Mouse (Mus musculus) CH12.LX (cell line): ENCODE measurements at regions not wholly inside any gene's neighbourhood (a gene's known extent, or its start where the extent isn't known, plus 50 kb on each side); places are given as distances from the start of the nearest gene placed in this dataset.

ENCODE experiments used
- DNase-seq: peaks from one replicate; pipeline ENCODE4 v3.0.0-alpha.2; 2013; ENCODE audit errors: extremely low read depth
- H3K27ac ChIP-seq: 2 replicates; pipeline ENCODE4 v1.5.1; 2012; ENCODE audit warnings: low read depth, mild to moderate bottlenecking, control low read depth, moderate library complexity; ENCODE audit not compliant: insufficient read depth
- H3K27me3 ChIP-seq: replicated peaks from 2 replicates; pipeline ENCODE3; 2012; ENCODE audit warnings: inconsistent platforms
- H3K36me3 ChIP-seq, 2 experiments: replicated peaks in 1 of 2; 2 replicates each; pipeline versions ENCODE3 to v1.6.1; 2012; ENCODE audit warnings: inconsistent platforms in 1 of 2, low read length in 1 of 2, mild to moderate bottlenecking in 1 of 2, mixed read lengths in 1 of 2, moderate library complexity in 1 of 2; ENCODE audit not compliant: control insufficient read depth in 1 of 2, insufficient read depth in 1 of 2
- H3K4me1 ChIP-seq, 2 experiments: 2 replicates each; pipeline ENCODE4 v1.6.1; 2012; ENCODE audit warnings: inconsistent platforms in 1 of 2, moderate library complexity in 1 of 2; ENCODE audit not compliant: insufficient read depth in 2 of 2, control insufficient read depth in 1 of 2
- H3K4me2 ChIP-seq: 2 replicates; pipeline ENCODE4 v1.6.1; 2012; ENCODE audit warnings: low read depth, mild to moderate bottlenecking, control low read depth; ENCODE audit not compliant: poor library complexity, insufficient read depth, severe bottlenecking
- H3K4me3 ChIP-seq, 3 experiments: fragments of 150-350 bp in 1 of 3; sonication (generic) in 1 of 3; replicated peaks in 1 of 3; 2 replicates each; pipeline versions ENCODE3 to v1.5.1; 2011 to 2012; ENCODE audit warnings: low read depth in 2 of 3, low read length in 2 of 3, mild to moderate bottlenecking in 2 of 3, moderate library complexity in 2 of 3, control low read depth in 1 of 3, improper control_type of control experiment in 1 of 3, inconsistent platforms in 1 of 3, mixed read lengths in 1 of 3; ENCODE audit not compliant: poor library complexity in 1 of 3
- H3K79me2 ChIP-seq: replicated peaks from 2 replicates; pipeline ENCODE4 v1.6.1; 2012; ENCODE audit warnings: mild to moderate bottlenecking, moderate library complexity; ENCODE audit not compliant: control insufficient read depth, poor library complexity, insufficient read depth, severe bottlenecking; ENCODE audit errors: extremely low read depth
- H3K9ac ChIP-seq: 2 replicates; pipeline ENCODE4 v1.6.1; 2012; ENCODE audit warnings: low read depth, mild to moderate bottlenecking, control low read depth, moderate library complexity; ENCODE audit not compliant: insufficient read depth
- H3K9me3 ChIP-seq: replicated peaks from 2 replicates; pipeline ENCODE3; 2012; ENCODE audit warnings: low read length, inconsistent platforms, mixed read lengths
- BHLHE40 ChIP-seq: IDR thresholded peaks from 2 replicates; pipeline ENCODE4 v1.6.1; 2011; ENCODE audit warnings: mild to moderate bottlenecking, low read depth, low read length, improper control_type of control experiment
- CHD1 ChIP-seq: IDR thresholded peaks from 2 replicates; pipeline ENCODE4 v1.6.1; 2012; ENCODE audit warnings: low read depth, low read length, improper control_type of control experiment, inconsistent platforms
- GABPA ChIP-seq: IDR thresholded peaks from 2 replicates; pipeline ENCODE4 v1.6.1; 2012; ENCODE audit warnings: low read depth, low read length, improper control_type of control experiment, inconsistent platforms; ENCODE audit not compliant: insufficient replicate concordance
- IRF4 ChIP-seq: IDR thresholded peaks from 2 replicates; pipeline ENCODE4 v1.6.1; 2014; ENCODE audit warnings: low read depth, mild to moderate bottlenecking, inconsistent platforms, low read length, improper control_type of control experiment
- JUND ChIP-seq: conservative IDR thresholded peaks from 2 replicates; pipeline ENCODE4 v1.6.1; 2011; ENCODE audit warnings: low read depth, low read length, improper control_type of control experiment
- MAFK ChIP-seq: IDR thresholded peaks from 2 replicates; pipeline ENCODE4 v1.6.1; 2011; ENCODE audit warnings: low read length, improper control_type of control experiment; ENCODE audit not compliant: insufficient replicate concordance
- MXI1 ChIP-seq: IDR thresholded peaks from 2 replicates; pipeline ENCODE4 v1.6.1; 2011; ENCODE audit warnings: mild to moderate bottlenecking, low read depth, low read length, improper control_type of control experiment
- MYC ChIP-seq: IDR thresholded peaks from 2 replicates; pipeline ENCODE4 v1.6.1; 2011; ENCODE audit warnings: low read depth, mild to moderate bottlenecking, improper control_type of control experiment, low read length
- NELFE ChIP-seq: IDR thresholded peaks from 2 replicates; pipeline ENCODE4 v1.6.1; 2011; ENCODE audit warnings: low read depth, low read length, improper control_type of control experiment
- NRF1 ChIP-seq: IDR thresholded peaks from 2 replicates; pipeline ENCODE4 v1.6.1; 2014; ENCODE audit warnings: low read depth, mild to moderate bottlenecking, inconsistent platforms, low read length, improper control_type of control experiment, moderate library complexity
- PAX5 ChIP-seq: IDR thresholded peaks from 2 replicates; pipeline ENCODE4 v1.6.1; 2012; ENCODE audit warnings: low read length, inconsistent platforms, mixed read lengths
- POLR2A ChIP-seq: IDR thresholded peaks from 2 replicates; pipeline ENCODE4 v1.6.1; 2011; ENCODE audit warnings: low read depth, mild to moderate bottlenecking, improper control_type of control experiment, low read length
- POLR2AphosphoS2 ChIP-seq: IDR thresholded peaks from 2 replicates; pipeline ENCODE4 v1.6.1; 2011; ENCODE audit warnings: low read depth, low read length, improper control_type of control experiment
- RAD21 ChIP-seq: IDR thresholded peaks from 2 replicates; pipeline ENCODE4 v1.6.1; 2011; ENCODE audit warnings: low read depth, mild to moderate bottlenecking, low read length, improper control_type of control experiment, moderate library complexity
- SIN3A ChIP-seq: IDR thresholded peaks from 2 replicates; pipeline ENCODE4 v1.6.1; 2012; ENCODE audit warnings: low read length, improper control_type of control experiment, inconsistent platforms
- SMC3 ChIP-seq: IDR thresholded peaks from 2 replicates; pipeline ENCODE4 v1.6.1; 2011; ENCODE audit warnings: low read depth, low read length, improper control_type of control experiment
- TBP ChIP-seq: conservative IDR thresholded peaks from 2 replicates; pipeline ENCODE4 v1.6.1; 2011; ENCODE audit warnings: low read depth, low read length, improper control_type of control experiment
- TCF12 ChIP-seq: IDR thresholded peaks from 2 replicates; pipeline ENCODE4 v1.6.1; 2014; ENCODE audit warnings: low read depth, mild to moderate bottlenecking, inconsistent platforms, low read length, improper control_type of control experiment
- ZKSCAN1 ChIP-seq: IDR thresholded peaks from 2 replicates; pipeline ENCODE4 v1.6.1; 2012; ENCODE audit warnings: low read depth, inconsistent platforms, low read length, improper control_type of control experiment, borderline replicate concordance
- ZMIZ1 ChIP-seq: IDR thresholded peaks from 2 replicates; pipeline ENCODE4 v1.6.1; 2012; ENCODE audit warnings: low read depth, mild to moderate bottlenecking, inconsistent platforms, low read length, improper control_type of control experiment
- dilution Hi-C: fragments of 300-500 bp; cut with MboI; formaldehyde crosslinking; loops from 2 replicates; pipeline ENCODE4 v1.14.3; 2020; ENCODE audit warnings: low sequenced_read_pairs; ENCODE audit not compliant: extremely low pct_unique_long_range_greater_than_20kb, extremely low pct_ligation_motif_present
- in situ Hi-C: fragments of 300-500 bp; cut with MboI; formaldehyde crosslinking; loops from 3 replicates; pipeline ENCODE4 v1.14.3; 2019; ENCODE audit warnings: low sequenced_read_pairs, low pct_ligation_motif_present, low pct_unique_long_range_greater_than_20kb, mixed read lengths

GRCm38 (mm10) chr19:54855190-54855589 is 271.8 kb downstream of the Gpam start:
- Histone ChIP-seq H3K4me3 (no peak overlapping the region), H3K79me2 (no peaks in the 10 kb centered on the region), H3K27ac (no peak overlapping the region), H3K4me1 (no peaks in the 10 kb centered on the region), H3K36me3 (no peaks in the 10 kb centered on the region), H3K9me3 (no peaks in the 10 kb centered on the region), H3K9ac (no peak overlapping the region), H3K4me2 (no peak overlapping the region), H3K27me3 (no peaks in the 10 kb centered on the region)
- DNase-seq = no peak
- no peak for TF ChIP-seq IRF4
- no peak for TF ChIP-seq SMC3
- TF ChIP-seq POLR2A = no peak
- TF ChIP-seq CHD1 = no peak
- dilution Hi-C loops = no loop called here
- in situ Hi-C loops = no loop called here

- H3K27ac ChIP-seq = no peak overlapping the region
- no peak for TF ChIP-seq POLR2AphosphoS2
- TF ChIP-seq RAD21 = no peak
- TF ChIP-seq MYC = no peak
- no peak for TF ChIP-seq NRF1
- no peak for TF ChIP-seq SIN3A
- no peak for TF ChIP-seq ZKSCAN1
- TF ChIP-seq ZMIZ1 = no peak
- no peak for TF ChIP-seq TBP
- TF ChIP-seq NELFE = no peak
- TF ChIP-seq BHLHE40 = no peak
- no peak for TF ChIP-seq PAX5
- no peak for TF ChIP-seq MXI1
- no peak for TF ChIP-seq GABPA
- TF ChIP-seq TCF12 = no peak
- TF ChIP-seq JUND = no peak
- TF ChIP-seq POLR2A = no peak
- no peak for TF ChIP-seq MAFK
- H3K27me3 ChIP-seq = no peaks in the 10 kb centered on the region
- no peak overlapping the region for H3K9ac ChIP-seq
- no peak overlapping the region for H3K4me2 ChIP-seq
- DNase-seq = no peak
- dilution Hi-C loops (no loop called here), in situ Hi-C loops (no loop called here)
- H3K9me3 ChIP-seq = no peaks in the 10 kb centered on the region
- H3K36me3 ChIP-seq = no peaks in the 10 kb centered on the region
- no peak overlapping the region for H3K4me3 ChIP-seq
- no peaks in the 10 kb centered on the region for H3K79me2 ChIP-seq
- H3K4me1 ChIP-seq = no peaks in the 10 kb centered on the region
Observed at GRCm38 (mm10) chr19:54838231-54838630, 288.8 kb downstream of the Gpam start.
